ENCODE assay signal across 17 mouse cellular contexts in the genomic region with DNA sequence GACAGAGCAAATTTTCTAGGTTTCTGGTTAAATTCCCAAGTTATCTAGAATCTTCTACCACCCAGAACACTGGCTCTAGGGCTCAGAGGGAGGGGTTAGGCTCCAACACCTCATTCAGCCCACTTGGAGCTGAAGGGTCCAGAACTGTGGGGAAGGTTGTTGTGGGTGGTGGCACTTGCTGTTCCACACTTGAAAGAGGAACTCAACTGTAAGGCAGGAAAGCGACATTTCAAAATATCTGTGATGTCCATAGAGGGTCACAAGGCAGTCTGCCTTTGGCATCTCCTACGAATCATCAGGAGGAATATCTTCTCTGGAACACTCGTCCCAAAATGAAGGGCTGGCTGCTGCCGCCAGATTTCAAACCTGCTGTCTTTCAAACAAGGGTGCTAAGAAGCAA.
A peak's percentile ranks its signal among the peaks of the same experiment; 100 is the strongest.
DNase-seq lines count a peak whose midpoint lies in the region; ATAC-seq and TF ChIP-seq lines count a peak whose summit lies in the region.
"Had no signal": no experiment of that assay in that cellular context is flagged by ENCODE, and none has a peak within 500 bp of the region (broad histone marks: within the 10 kb centered on the region; RNA-seq: fewer than 3 reads in every experiment).

No protein-coding gene starts in this region.

- peak overlapping the region; percentile 25; the same call in 1 of the 2 replicates for H3K27ac ChIP-seq in gastrocnemius, adult 2 months
- H3K27ac ChIP-seq: forebrain, embryonic 10.5 days; hindbrain, embryonic 12.5 days; kidney, postnatal 0 days; midbrain, embryonic 12.5 days had no signal

- TF ChIP-seq CTCF in gastrocnemius, adult 2 months (IDR thresholded peaks at IDR 0.05) = no peak
- no peak for TF ChIP-seq CTCF in lung, adult 2 months (IDR thresholded peaks at IDR 0.05; ENCODE audit: insufficient read depth, low read length)

- TF ChIP-seq POLR2A in lung, adult 2 months (IDR thresholded peaks at IDR 0.05; ENCODE audit: borderline replicate concordance, extremely low read depth, low read depth, low read length) = no peak

- H3K4me3 ChIP-seq in gastrocnemius, adult 2 months = no peak overlapping the region
- no peak overlapping the region for H3K4me3 ChIP-seq in lung, adult 2 months (replicated peaks; ENCODE audit: extremely low read depth, low read depth, low read length)
- H3K4me3 ChIP-seq: forebrain, embryonic 10.5 days; hindbrain, embryonic 12.5 days; midbrain, embryonic 12.5 days had no signal

- intact Hi-C loops in gastrocnemius, adult 2 months (cut with DNase I) = no loop called here
- intact Hi-C loops in heart, postnatal 14 days (cut with DNase I) = no loop called here

- DNase-seq in gastrocnemius, adult 2 months = no peak
- DNase-seq in gastrocnemius, postnatal 4 days (ENCODE audit: low spot score in 2 of 2) = no peak
- peak; percentile 36 for DNase-seq in lung, adult 18-20 months
- DNase-seq in lung, adult 2 months = no peak
- no peak for DNase-seq in cerebellum, postnatal 10 days
- no peak for DNase-seq in heart, postnatal 14 days
- DNase-seq: adrenal gland, postnatal 36 days; cerebellum, adult 11-12 months; lung, embryonic 14.5 days; thymus, postnatal 36 days had no signal

- peaks cover 5% of the 10 kb centered on the region for H3K4me1 ChIP-seq in lung, adult 2 months (ENCODE audit: control insufficient read depth, insufficient read depth, low read length)

- WGBS in lung, adult 2 months = 74% methylated on average over 4 of the region's 4 CpGs

- peak; percentile 64 for ATAC-seq in granulocyte monocyte progenitor cell, adult 5-6 weeks (replicated peaks; ENCODE audit: poor library complexity, severe bottlenecking)
- peak; percentile 48 for ATAC-seq in monocyte, adult 5-6 weeks (replicated peaks; ENCODE audit: insufficient number of reproducible peaks, low FRiP score, low TSS enrichment, poor library complexity, severe bottlenecking)
- ATAC-seq: activated CD4-positive, CD25-positive, alpha-beta regulatory T cell, adult 4 months had no signal

Comparison
In these comparisons a context has a peak if more than half of its experiments do, and no peak if none do; other contexts are left out.
1. DNase-seq: peak in lung, adult 18-20 months (2 of 2); none in gastrocnemius, adult 2 months (single experiment), gastrocnemius, postnatal 4 days (0 of 2), lung, adult 2 months (single experiment), cerebellum, postnatal 10 days (0 of 2) and heart, postnatal 14 days (0 of 2).